Mouse (Mus musculus): ENCODE measurements around the gene Dennd5b.
"Not testable (repeated sequence)": the region's sequence is repeated elsewhere in the genome, so short reads cannot be mapped to it uniquely, and the experiment has no call there.

The Dennd5b gene

GRCm38 (mm10) chr6:148946881-148947405 lies 154.5 kb downstream of the Dennd5b start:
- DNase-seq (ENCODE audit: low read depth) = no peak

- DNase-seq (ENCODE audit: low read depth) = peak; percentile 63
Measured at GRCm38 (mm10) chr6:148946409-148946742, 155.1 kb downstream of the Dennd5b start, which contains the start of gene Sinhcaf. Gene Sinhcaf (minus strand): TSS chr6:148946467.

- DNase-seq (ENCODE audit: low read depth) = no peak
Measured at GRCm38 (mm10) chr6:148945509-148946408, 155.7 kb downstream of the Dennd5b start.

- no peak for DNase-seq (ENCODE audit: low read depth)
Measured at GRCm38 (mm10) chr6:148944767-148945508, 156.5 kb downstream of the Dennd5b start.

- DNase-seq (ENCODE audit: low read depth) = no peak
Measured at GRCm38 (mm10) chr6:148944344-148944766, 157.1 kb downstream of the Dennd5b start.

GRCm38 (mm10) chr6:148943695-148944094 lies 157.8 kb downstream of the Dennd5b start:
- DNase-seq (ENCODE audit: low read depth) = no peak

GRCm38 (mm10) chr6:148942406-148942805 lies 159.1 kb downstream of the Dennd5b start:
- no peak for DNase-seq (ENCODE audit: low read depth)

- no peak for DNase-seq (ENCODE audit: low read depth)
Measured at GRCm38 (mm10) chr6:148941880-148942279, 159.6 kb downstream of the Dennd5b start.

- DNase-seq (ENCODE audit: low read depth) = not testable (repeated sequence)
Measured at GRCm38 (mm10) chr6:148940383-148940782, 161.1 kb downstream of the Dennd5b start.
